Mouse (Mus musculus) urinary bladder, postnatal 36 days (tissue): ENCODE data around the gene Arid5b.
A peak's percentile ranks its signal among the peaks of the same experiment; 100 is the strongest.

Source experiments
- DNase-seq, 2 experiments: peaks; one replicate each; pipeline ENCODE4 v3.0.0; 2022; ENCODE audit warnings: low spot score in 2 of 2, mixed read lengths in 1 of 2

Gene Arid5b

DNA sequence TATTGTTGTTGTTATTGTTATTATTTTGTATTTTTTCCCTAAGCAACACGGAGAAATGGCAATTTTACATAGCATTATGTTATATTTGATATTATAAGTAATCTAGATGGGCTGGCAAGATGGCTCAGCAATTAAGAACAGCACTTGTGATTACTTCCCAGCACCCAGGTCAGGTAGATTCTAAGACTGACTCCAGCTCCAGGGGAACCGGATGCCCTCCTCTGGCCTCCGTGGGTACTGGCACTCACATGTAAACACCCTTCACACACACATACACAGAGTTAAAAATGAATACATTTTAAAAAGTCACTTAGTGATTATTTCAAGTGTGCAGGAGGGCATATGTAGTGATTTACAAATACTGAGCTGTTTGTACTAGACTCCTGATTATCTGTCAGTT lies 190.8 kb downstream of the Arid5b start:
- no peak for DNase-seq

GRCm38 (mm10) chr10:68086973-68087372 lies 191.6 kb downstream of the Arid5b start:
- DNase-seq: no peak

DNA sequence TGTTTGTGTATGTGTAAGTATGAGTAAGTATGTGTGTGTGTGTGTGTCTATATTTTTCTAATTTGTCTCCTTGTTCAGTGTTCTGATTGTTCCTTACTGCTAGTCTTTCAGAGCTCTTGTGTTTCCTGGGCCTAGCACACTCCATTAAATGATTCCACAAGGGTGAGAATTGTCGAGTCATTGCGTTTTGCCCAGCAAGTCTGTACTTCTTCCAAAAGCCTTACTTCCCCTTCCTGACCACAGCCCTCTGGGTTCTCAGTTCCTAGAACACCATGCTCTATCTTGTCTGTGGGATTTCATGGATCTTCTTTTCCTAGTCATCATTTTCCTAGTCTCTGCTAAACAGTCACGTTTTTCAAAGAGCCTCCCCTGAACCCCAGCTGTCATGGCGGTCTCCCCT lies 193.0 kb downstream of the Arid5b start:
- DNase-seq: no peak

GRCm38 (mm10) chr10:68081712-68082111 lies 196.8 kb downstream of the Arid5b start:
- no peak for DNase-seq

- no peak for DNase-seq
Measured at GRCm38 (mm10) chr10:68079910-68080670, 198.4 kb downstream of the Arid5b start.

DNA sequence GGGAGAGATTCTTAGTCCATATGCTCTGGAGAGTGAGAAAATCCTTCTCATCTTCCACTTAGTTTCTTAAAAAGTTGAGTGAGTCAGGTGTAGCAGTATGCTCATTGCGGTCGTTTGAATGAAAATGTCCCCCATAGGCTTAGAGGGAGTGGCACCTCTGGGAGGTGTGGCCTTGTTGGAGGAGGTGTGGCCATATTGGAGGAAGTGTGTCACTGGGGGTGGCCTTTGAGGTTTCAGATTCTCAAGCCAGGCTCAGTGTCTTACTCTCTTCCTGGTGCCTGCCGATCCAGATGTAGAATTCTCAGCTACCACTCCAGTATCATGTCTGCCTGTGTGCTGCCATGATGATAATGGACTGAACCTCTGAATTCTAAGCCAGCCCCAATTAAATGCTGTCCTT lies 199.8 kb downstream of the Arid5b start:
- no peak for DNase-seq

GRCm38 (mm10) chr10:68075181-68075580 lies 203.4 kb downstream of the Arid5b start:
- no peak for DNase-seq

DNA sequence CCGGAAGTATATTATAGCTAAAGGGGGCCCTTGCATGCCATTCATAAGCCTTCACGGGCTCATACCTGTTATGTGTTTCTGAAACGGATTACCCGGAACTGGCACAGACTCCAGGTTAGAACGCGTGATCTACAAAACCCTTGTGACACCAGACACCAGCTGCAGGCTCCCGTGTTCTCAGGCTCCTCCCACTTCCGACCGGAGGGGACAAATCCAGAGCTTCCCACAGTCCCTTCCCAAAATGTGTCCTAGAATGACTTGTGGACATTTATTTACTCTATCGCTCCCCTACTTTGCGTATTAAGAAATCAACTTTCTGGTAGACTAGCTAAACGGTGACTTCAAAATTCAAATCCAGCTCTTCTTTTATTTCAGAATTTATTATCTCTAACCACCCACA lies 204.2 kb downstream of the Arid5b start:
- no peak for DNase-seq

GRCm38 (mm10) chr10:68072626-68073025 lies 205.9 kb downstream of the Arid5b start:
- no peak for DNase-seq

GRCm38 (mm10) chr10:68071041-68071440 lies 207.5 kb downstream of the Arid5b start:
- no peak for DNase-seq

DNA sequence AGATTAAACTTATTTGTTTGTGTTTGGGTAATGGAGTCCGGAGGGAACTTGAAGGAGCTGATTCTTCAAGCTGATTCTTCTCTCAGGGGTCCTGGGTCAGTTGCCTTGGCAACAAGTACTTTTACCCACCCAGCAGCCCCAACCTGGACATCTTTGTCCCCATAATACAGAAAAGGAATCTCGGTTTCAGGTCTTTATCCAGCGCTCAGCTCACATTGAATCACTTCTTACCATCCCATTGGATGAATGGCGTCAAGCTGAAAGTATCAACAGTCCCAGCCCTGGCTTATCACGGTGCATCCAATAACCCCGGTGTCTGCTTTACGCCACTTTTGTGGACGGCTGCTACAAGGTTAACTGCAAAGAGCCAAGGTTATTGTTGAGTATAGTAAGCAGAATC lies 210.1 kb downstream of the Arid5b start:
- DNase-seq: no peak

- no peak for DNase-seq
Measured at GRCm38 (mm10) chr10:68067961-68068360, 210.6 kb downstream of the Arid5b start.

GRCm38 (mm10) chr10:68066173-68066572 lies 212.4 kb downstream of the Arid5b start:
- DNase-seq: no peak

- no peak for DNase-seq
Measured at GRCm38 (mm10) chr10:68064571-68064970, 214.0 kb downstream of the Arid5b start.

DNA sequence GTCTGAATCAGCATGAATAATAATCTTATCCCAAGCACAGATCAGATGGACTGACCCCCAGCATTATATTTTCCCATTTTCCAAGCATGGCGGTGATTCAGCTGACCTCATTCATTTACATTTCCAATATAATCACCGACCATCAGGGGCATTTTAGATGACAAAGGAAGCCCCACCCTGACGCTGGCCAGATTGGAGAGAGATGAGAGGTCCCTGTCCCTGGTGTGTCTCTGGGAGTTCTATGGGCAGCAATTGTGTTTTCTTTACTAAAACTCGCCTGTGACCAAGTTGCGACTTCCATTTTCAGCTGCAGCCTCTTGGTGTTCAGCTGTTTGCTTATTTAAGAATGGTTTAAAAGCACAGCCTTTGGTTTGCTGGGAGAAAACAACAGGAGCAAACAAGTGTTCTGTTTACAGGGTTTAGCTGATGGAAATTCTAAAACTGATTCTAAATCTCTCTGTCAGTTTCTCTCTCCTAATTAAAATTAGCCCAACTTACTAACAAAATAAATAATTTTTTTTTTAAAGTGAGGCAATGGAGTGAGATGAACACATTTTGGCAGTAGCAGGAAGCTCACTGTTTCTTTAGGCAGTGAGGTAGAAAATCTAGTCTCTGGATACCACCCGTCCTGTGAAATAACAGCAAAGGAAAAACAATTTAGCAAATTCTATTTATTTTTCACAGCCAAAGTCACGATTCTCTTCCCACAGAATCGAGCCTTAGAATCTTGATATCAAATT lies 214.6 kb downstream of the Arid5b start:
- no peak for DNase-seq

DNA sequence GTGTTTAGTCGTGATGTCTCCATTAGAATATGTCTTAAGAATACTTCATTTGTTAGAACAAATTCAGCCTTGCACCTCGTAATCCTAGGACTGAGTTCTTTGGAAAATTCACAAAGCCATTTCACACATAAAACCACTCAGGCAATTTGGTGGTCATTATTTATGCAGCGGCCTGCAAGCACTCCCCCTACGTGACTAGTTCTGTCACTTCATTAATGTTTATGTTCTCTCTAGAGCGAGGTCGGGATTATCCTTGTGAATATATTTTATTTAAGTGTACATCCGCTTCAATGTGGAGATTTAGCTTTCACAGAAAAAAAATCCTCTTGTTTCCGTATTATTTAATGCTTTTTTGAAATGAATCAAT lies 217.3 kb downstream of the Arid5b start:
- DNase-seq: no peak

DNA sequence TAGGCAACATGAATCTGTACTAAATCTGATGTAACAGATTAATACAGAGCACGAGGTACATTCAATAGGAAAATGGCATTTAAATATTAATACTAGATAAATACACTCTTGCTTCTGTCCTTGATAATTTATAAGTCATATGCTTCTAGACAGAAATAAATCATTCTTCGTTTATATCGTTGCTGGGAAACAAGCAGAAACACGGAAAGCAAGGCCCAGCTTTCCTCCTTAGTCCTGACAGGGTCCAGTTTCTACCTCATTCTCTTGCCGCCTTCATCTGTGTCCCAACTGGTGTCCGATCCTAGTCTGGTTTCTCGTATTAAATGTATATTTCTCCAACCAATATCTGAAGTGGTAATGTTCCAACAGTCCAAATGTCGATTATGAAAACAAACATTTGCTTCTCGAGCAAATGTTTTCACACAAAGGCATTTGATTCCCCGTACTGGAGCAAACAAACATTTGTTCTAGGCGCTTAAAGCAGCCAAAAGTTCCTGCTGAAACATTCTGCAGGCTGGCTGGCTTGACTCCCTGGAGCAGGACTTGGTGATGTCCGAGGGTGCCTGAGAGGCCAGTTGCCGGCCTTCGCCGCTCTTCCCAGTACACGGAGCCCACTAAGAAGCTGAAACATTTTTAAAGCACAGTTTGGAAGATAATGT lies 217.8 kb downstream of the Arid5b start:
- peak; percentile 22 to 51 for DNase-seq

DNA sequence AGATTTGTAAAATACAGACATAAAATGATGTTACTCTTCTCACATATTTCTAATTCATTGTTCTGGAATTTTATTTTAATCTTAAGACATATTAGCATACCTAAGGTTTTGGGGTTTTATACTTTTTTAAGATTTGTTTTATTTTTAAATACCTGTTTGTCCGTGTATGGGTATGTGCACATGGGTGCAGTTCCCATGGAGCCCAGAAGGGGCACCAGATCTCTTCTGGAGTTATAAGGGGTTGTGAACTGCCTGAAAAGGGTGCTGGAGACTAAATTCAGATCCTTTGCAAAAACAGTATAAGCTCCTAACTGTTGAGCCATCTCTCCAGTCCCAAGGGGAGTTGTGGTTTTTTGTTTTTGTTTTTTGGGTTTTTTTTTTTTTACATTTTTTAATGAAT lies 220.2 kb downstream of the Arid5b start:
- no peak for DNase-seq

DNA sequence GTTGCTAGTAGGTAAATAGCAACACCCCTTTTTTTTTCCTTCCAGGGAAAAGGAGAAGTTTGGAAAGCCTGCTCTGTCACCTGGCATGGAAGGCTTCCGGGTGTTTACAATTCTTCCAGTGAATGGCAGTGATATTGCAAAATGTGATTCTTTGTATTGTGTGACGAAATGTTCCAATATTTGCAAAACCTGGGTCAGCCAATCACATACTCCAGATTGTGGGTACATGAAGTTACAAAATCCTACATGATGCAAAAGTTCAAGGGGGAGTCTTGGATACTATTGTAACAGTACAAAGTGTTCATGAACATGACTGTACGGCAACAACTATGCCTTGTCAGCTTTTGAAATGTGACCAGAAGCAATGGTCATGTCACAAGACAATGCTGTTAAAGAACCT lies 220.7 kb downstream of the Arid5b start:
- no peak for DNase-seq

- DNase-seq: no peak
Measured at GRCm38 (mm10) chr10:68054706-68055105, 223.8 kb downstream of the Arid5b start.

- DNase-seq: no peak
Measured at GRCm38 (mm10) chr10:68054131-68054530, 224.4 kb downstream of the Arid5b start.

DNA sequence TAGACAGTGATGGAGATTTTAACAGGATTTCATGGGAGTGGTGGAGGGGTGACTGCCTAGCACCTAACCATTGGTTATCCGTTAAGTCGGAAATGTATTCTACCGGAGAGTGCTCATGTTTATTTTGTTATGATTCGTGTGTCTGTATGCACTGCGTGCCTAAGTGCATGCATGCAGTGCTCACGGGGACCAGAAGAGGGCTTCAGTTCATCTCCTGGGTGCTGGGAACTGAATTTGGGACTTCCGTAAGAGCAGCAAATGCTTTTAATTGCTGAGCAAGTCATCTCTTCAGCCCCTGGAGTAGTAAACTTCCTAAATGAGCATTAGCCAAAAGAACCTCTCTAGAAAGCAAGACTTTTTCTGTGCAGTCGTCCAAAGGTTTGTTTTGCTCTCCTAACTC lies 226.2 kb downstream of the Arid5b start:
- DNase-seq: no peak
